Mouse (Mus musculus): Measurements from ENCODE around the gene Mrpl30. TPM values are rescaled to one million over a fixed set of nuclear protein-coding genes. Genes with fewer than 3 reads are reported as not detected.

Mrpl30 gene
- total RNA-seq, 2 experiments from 2014 or later: 139 to 148 TPM

DNA sequence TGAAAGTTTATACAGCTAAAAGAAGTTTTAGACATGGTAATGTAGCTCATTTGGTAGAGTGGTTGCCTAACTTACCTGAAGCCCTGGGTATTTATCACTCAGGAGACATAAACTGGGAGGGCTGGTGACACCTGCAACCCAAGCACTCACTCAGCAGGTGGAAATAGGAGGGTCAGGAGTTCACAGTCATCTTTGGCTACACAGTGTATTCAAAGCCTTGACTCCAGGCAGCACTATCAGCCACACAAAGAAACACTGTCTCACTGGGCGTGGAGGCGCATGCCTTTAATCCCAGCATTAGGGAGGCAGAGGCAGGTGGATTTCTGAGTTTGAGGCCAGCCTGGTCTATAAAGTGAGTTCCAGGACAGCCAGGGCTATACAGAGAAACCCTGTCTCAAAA, 22.5 kb downstream of the Mrpl30 start:
- H3K27ac ChIP-seq: no peak overlapping the region
- intact Hi-C loops (cut with DNase I): no loop called here
- DNase-seq (ENCODE audit: extremely low spot score in 1 of 2, low spot score in 2 of 2): no peak
- H3K4me3 ChIP-seq: no peak overlapping the region
- no peak for TF ChIP-seq CTCF (IDR thresholded peaks at IDR 0.05)

DNA sequence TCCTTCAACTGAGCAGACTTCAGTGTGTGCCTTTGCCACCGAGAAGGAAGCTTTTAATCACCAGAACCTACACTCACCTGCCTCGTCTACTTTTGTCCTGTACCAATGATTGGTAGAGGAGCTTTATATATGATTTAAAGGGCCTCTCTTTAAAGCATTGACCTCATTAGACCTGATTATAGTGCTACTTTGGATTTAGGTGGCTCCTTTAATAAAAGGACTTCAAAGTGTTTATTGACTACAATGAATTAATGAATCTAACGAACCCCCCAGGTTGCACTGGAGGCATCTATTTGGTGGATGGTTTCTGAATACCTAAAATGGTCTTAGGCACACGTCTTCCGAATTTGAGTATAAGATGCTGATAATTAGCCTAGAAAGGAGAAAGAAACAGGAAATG, 26.1 kb downstream of the Mrpl30 start, which contains the start of gene Lyg2:
Lyg2 (minus strand) TSS at position 101 of the 400 bp plus-strand sequence.
- intact Hi-C loops (cut with DNase I): no loop called here
- H3K27ac ChIP-seq: no peak within 1 kb of the TSS
- H3K4me3 ChIP-seq: no peak within 1 kb of the TSS
- no peak for DNase-seq (ENCODE audit: extremely low spot score in 1 of 2, low spot score in 2 of 2)
- no peak for TF ChIP-seq CTCF (IDR thresholded peaks at IDR 0.05)

DNA sequence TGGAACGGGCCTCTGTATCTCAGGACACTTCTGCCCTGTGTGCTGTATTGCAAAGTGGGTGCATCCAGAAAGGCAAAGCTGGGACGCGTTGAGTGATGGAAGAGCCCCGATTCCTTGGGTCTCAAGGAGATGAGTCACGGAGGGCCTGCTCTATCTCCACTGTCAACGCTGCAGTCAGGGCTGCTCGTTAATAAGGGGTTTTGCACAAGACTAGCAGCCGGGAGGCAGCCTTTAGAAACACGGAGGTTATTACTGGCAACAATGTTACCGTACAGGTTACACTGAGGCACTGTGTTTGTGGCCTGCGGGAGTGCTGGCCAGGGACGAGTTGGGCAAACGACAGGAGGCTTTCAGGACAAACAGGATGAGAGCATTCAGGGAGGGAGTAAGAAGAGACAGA, 27.4 kb downstream of the Mrpl30 start:
- intact Hi-C loops (cut with DNase I): no loop called here
- no peak for DNase-seq (ENCODE audit: extremely low spot score in 1 of 2, low spot score in 2 of 2)
- no peak overlapping the region for H3K27ac ChIP-seq
- no peak for TF ChIP-seq CTCF (IDR thresholded peaks at IDR 0.05)
- H3K4me3 ChIP-seq: no peak overlapping the region

DNA sequence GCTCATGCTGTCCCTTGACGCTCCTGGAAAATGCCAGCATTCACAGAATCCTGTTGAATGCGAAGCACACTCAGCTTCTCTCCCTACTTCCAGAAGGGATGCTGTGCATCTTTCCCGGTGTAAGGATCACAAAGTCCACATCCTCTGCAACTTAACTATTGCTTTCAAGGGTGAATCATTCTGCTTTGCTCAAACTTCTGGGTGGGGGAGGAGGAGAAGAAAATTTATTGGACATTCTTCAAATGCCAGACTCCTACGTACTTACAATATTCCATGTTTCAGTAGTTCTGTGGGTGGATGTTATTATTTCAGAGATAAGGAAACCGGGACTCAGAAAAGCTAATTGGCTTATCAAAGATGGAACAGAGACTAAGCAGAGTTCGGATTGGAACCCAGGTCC, 27.8 kb downstream of the Mrpl30 start:
- H3K4me3 ChIP-seq: no peak overlapping the region
- no peak for TF ChIP-seq CTCF (IDR thresholded peaks at IDR 0.05)
- no peak overlapping the region for H3K27ac ChIP-seq
- intact Hi-C loops (cut with DNase I): no loop called here
- no peak for DNase-seq (ENCODE audit: extremely low spot score in 1 of 2, low spot score in 2 of 2)

DNA sequence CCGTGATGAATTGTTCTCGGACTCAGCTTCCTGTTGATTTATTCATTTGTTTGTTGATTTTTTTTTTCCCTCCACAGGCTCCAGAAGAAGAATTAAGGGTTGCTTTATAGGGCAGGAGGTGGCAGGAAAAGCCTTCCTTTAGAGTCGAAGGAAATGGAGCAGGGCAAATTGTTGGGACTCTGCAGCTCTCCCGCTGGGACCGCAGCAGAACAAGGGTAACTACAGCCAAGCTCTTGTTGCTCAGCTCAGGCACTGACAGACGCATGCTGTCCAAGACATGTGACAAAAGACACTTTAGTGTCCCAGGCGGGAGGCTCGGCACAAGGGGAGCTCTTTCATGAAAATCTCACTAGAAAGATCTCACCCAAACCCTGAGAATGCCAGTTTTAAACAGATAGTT, 32.3 kb downstream of the Mrpl30 start:
- no peak for TF ChIP-seq CTCF (IDR thresholded peaks at IDR 0.05)
- H3K27ac ChIP-seq: no peak overlapping the region
- no peak overlapping the region for H3K4me3 ChIP-seq

DNA sequence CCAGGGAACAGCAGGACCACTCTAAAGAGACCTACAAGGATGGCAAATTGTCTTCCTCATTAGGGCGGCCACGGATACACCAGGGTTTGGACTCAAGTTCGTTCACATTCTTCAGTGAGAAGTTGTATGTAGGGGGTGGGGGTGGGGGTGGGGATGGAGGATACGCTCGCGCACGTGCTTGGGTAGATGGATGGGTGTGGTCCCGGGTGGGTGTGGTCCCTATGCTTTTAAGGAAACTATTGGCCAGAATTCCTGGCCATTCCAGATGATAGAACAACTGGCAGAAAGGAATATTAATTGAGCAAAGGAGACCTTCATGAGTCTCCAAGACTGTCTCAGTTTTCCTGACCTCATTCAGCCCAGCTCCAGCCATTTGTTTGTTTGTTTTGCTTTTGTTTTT, 35.7 kb downstream of the Mrpl30 start:
- H3K27ac ChIP-seq: no peak overlapping the region
- no peak for TF ChIP-seq CTCF (IDR thresholded peaks at IDR 0.05)
- DNase-seq (ENCODE audit: extremely low spot score in 1 of 2, low spot score in 2 of 2): no peak
- intact Hi-C loops (cut with DNase I): no loop called here
- no peak overlapping the region for H3K4me3 ChIP-seq

More for the DNA sequence above, 32.3 kb downstream of the Mrpl30 start:
- intact Hi-C loops (cut with DNase I): loop anchor here (5.0 kb wide), 1 partner anchor 45 kb away; no protein-coding TSS in a partner anchor
- DNase-seq (ENCODE audit: extremely low spot score in 1 of 2, low spot score in 2 of 2): no peak

DNA sequence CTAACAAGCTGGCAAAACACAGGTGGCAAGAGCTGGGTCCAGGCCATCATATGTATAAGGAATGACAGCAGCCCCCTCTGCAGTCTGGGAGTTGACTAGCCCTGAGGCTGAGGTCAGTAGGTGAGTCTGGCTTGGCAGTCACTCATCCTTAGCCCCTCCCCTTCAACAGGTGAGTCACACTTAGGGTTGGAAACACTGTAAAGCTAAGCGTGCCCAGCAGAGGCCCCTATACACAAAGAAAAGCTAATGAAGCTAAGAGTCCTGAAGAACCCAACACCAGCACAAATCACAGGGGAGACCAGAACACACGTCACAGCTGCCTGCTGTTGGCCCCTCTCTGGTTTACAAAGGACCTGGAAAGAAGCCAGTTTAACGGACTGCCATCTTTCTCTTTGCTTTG, 41.5 kb downstream of the Mrpl30 start:
- no peak overlapping the region for H3K4me3 ChIP-seq
- TF ChIP-seq CTCF (IDR thresholded peaks at IDR 0.05): peak; percentile 19
- no peak overlapping the region for H3K27ac ChIP-seq
- no peak for DNase-seq (ENCODE audit: extremely low spot score in 1 of 2, low spot score in 2 of 2)
- intact Hi-C loops (cut with DNase I): no loop called here

Other genes with a start within 250 kb of the Mrpl30 start
- gene 2010300C02Rik, start 170.4 kb upstream of the Mrpl30 start, total RNA-seq (2021): 100 to 1,000 TPM; 282 to 283 TPM
- 10 to 100 TPM; 20.0 to 24.0 TPM for gene Tsga10, start 24.0 kb upstream of the Mrpl30 start, total RNA-seq (2021)
- gene Lipt1, start 18.7 kb upstream of the Mrpl30 start, total RNA-seq (2021): 10 to 100 TPM in 1 of 2 experiments, 1 to 10 TPM in 1; 9.5 to 10.9 TPM
- gene Mitd1, start 66 bp upstream of the Mrpl30 start, total RNA-seq (2021): 10 to 100 TPM; 10.6 to 10.9 TPM
- gene Lyg2, start 26.0 kb downstream of the Mrpl30 start, total RNA-seq (2021): not detected
- not detected for gene Lyg1, start 67.3 kb downstream of the Mrpl30 start, total RNA-seq (2021)
- 10 to 100 TPM; 52.7 to 65.9 TPM for gene Txndc9, start 107.4 kb downstream of the Mrpl30 start, total RNA-seq (2021)
- gene Eif5b, start 107.5 kb downstream of the Mrpl30 start, total RNA-seq (2021): 10 to 100 TPM; 37.6 to 46.2 TPM
- gene Rev1, start 239.3 kb downstream of the Mrpl30 start, total RNA-seq (2021): 10 to 100 TPM; 40.0 to 46.1 TPM

Measured in left cerebral cortex, adult 2 months (tissue).